Mouse (Mus musculus): ENCODE data around the gene Adcy6. TPM values are rescaled to one million over a fixed set of nuclear protein-coding genes. Genes with fewer than 3 reads are reported as not detected.

Adcy6 gene
- polyA plus RNA-seq, 1 experiment = 89.2 TPM

DNA sequence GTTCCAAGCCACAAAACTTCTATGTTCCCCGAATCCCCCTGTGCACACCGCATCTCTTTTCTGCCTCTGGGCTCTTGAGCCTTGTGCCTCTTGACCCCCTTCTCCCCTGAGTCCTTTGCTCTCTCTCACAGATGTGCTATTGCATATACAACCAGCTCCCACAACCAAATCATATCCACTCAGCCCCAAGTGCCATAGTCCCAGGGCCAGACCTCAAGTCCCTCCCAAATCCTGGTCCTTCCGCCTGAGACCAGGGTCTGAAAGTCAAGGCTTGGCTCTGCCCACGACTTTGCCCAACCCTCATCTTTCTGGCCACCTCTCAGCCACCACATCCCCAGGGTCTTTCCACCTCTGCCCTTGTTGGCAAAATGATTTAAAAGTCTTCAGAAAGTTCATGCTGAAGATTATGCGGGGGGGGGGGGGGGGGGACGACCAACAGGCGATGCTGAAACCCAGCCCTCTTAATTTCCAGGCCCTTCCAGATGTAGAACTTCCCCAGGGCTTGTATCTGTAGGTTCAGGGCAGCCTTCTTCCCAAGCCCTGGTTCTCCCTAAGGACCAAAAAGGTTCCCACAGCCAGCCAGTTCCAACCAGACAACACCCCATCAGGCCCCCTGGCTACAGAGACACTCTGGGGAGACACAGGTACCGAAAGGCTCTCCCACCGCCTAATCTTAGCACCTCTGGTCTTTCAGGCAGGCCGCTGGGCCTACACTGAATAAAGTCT, 1.7 kb downstream of the Adcy6 start:
- H3K4me3 ChIP-seq (ENCODE audit: low read depth, low read length) = peak overlapping the region; percentile 87
- WGBS = 5% methylated on average over 10 of the region's 10 CpGs
- H3K4me1 ChIP-seq (ENCODE audit: control insufficient read depth, insufficient read depth, insufficient read length, low read length) = peaks cover 18% of the 10 kb centered on the region
- H3K27ac ChIP-seq (ENCODE audit: insufficient read depth, low read depth, low read length) = peak overlapping the region; percentile 94
- H3K27me3 ChIP-seq (ENCODE audit: control insufficient read depth, insufficient read depth, low read length) = no peaks in the 10 kb centered on the region
- no peak for TF ChIP-seq POLR2A (IDR thresholded peaks at IDR 0.05; ENCODE audit: low read depth, low read length)
- no peak for TF ChIP-seq CTCF (IDR thresholded peaks at IDR 0.05; ENCODE audit: extremely low read depth, insufficient read length, insufficient replicate concordance, low read depth, low read length)
- peaks cover 15% of the 10 kb centered on the region for H3K36me3 ChIP-seq (ENCODE audit: control insufficient read depth, insufficient read depth, low read length)

DNA sequence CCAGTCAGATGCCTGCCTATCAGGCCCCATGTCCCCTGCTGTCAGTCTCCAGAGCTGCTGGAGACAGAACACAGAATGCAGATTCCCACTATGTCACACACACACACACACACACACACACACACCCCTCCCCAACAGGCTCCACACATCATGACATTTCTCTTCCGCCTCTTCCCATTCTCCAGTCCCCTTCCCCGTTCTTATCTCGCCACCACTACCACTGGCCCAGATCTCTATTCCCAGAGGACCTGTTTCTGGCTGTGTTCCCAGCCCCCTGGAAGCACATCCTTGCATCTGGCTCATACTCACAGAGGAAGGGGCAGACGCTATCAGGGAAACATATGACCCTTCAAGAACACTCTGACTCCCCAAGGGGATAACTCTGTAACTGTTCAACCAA, 2.3 kb downstream of the Adcy6 start:
- WGBS = 13% methylated on average over 4 of the region's 4 CpGs
- Histone ChIP-seq H3K36me3 (ENCODE audit: control insufficient read depth, insufficient read depth, low read length) (peaks cover 17% of the 10 kb centered on the region), H3K4me3 (ENCODE audit: low read depth, low read length) (peak overlapping the region; percentile 87), H3K27ac (ENCODE audit: insufficient read depth, low read depth, low read length) (peak overlapping the region; percentile 94), H3K4me1 (ENCODE audit: control insufficient read depth, insufficient read depth, insufficient read length, low read length) (peaks cover 18% of the 10 kb centered on the region), H3K27me3 (ENCODE audit: control insufficient read depth, insufficient read depth, low read length) (no peaks in the 10 kb centered on the region)
- TF ChIP-seq CTCF (IDR thresholded peaks at IDR 0.05; ENCODE audit: extremely low read depth, insufficient read length, insufficient replicate concordance, low read depth, low read length) = no peak
- no peak for TF ChIP-seq POLR2A (IDR thresholded peaks at IDR 0.05; ENCODE audit: low read depth, low read length)

DNA sequence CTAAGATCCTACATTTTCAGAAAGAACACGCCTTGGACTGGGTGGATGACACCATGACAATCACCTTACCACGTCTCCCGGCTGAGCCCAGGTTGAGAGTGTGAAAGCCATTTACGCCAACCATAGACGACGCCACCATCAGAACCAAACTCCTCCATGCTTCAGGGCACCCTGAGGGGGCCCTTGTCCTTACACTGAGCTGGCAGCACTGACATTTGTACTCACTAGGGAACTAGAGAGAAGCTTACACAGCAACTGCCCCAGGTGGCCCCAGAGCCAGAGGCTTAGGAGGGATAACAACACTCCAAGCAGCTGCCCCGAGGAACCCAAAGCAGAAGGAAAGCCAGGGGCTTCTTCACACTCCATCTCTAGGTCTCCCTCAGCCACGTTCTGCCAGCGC, 3.1 kb downstream of the Adcy6 start:
- peaks cover 17% of the 10 kb centered on the region for H3K36me3 ChIP-seq (ENCODE audit: control insufficient read depth, insufficient read depth, low read length)
- H3K27ac ChIP-seq (ENCODE audit: insufficient read depth, low read depth, low read length) = peak overlapping the region; percentile 94
- peaks cover 18% of the 10 kb centered on the region for H3K4me1 ChIP-seq (ENCODE audit: control insufficient read depth, insufficient read depth, insufficient read length, low read length)
- TF ChIP-seq CTCF (IDR thresholded peaks at IDR 0.05; ENCODE audit: extremely low read depth, insufficient read length, insufficient replicate concordance, low read depth, low read length) (no peak), POLR2A (IDR thresholded peaks at IDR 0.05; ENCODE audit: low read depth, low read length) (peak; percentile 18; the same call in 1 of the 2 replicates)
- H3K27me3 ChIP-seq (ENCODE audit: control insufficient read depth, insufficient read depth, low read length) = no peaks in the 10 kb centered on the region
- WGBS = 31% methylated on average over 9 of the region's 9 CpGs
- H3K4me3 ChIP-seq (ENCODE audit: low read depth, low read length) = peak overlapping the region; percentile 28

DNA sequence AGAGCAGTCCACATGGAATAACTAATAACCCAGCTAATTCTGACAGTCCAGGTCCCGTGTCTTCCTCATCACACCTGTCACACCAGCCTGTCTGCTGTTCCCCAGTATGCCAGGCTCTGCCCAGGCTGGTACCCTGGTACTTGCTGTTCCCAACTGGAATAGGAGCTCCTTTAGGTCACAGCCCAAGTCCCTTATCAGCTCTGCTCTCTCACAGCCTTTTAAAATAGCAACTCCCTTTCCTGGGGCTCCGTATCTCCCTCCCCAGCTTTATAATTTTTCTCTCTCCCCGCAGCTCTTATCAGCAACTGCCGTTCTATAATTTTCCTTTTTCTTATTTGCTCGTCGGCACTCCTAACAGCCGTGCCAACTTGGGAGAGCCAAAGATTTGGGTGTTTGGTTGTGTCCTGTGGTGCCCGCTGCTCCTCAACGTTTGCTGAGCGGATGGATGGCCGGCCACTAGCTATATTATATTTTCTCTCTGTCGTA, 3.8 kb downstream of the Adcy6 start:
- peak overlapping the region; percentile 28 for H3K4me3 ChIP-seq (ENCODE audit: low read depth, low read length)
- H3K36me3 ChIP-seq (ENCODE audit: control insufficient read depth, insufficient read depth, low read length) = peaks cover 21% of the 10 kb centered on the region
- H3K27ac ChIP-seq (ENCODE audit: insufficient read depth, low read depth, low read length) = peak overlapping the region; percentile 94
- no peak for TF ChIP-seq POLR2A (IDR thresholded peaks at IDR 0.05; ENCODE audit: low read depth, low read length)
- TF ChIP-seq CTCF (IDR thresholded peaks at IDR 0.05; ENCODE audit: extremely low read depth, insufficient read length, insufficient replicate concordance, low read depth, low read length) = no peak
- no peaks in the 10 kb centered on the region for H3K27me3 ChIP-seq (ENCODE audit: control insufficient read depth, insufficient read depth, low read length)
- peaks cover 19% of the 10 kb centered on the region for H3K4me1 ChIP-seq (ENCODE audit: control insufficient read depth, insufficient read depth, insufficient read length, low read length)
- WGBS = 32% methylated on average over 12 of the region's 12 CpGs

DNA sequence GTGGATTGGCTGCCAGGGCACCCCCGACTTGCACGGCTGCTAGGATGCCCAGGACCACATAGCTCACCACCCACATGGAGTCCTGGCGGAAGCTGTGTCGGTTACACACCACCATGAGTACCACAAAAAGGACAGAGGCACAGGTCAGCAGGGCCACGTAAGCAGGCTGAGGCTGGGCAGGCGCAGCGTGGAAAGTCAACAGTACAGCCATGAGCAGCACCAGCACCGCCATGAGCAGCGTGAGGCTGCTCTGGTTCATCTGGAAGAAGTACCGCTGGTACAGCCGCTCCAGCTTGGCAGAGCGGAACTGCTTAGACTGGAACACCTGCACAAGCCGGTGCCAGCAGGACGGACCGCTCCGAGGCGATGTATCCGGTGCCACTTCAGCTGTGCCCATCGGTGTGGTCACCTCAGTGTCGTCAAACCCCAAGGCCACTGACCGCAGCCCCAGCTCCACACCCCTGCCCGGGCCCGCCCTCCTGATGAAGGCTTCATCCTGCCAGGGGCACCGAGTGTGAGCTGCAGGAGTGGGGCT, 5.8 kb downstream of the Adcy6 start:
- peak overlapping the region; percentile 65 for H3K4me3 ChIP-seq (ENCODE audit: low read depth, low read length)

GRCm38 (mm10) chr15:98602921-98603458, 6.9 kb downstream of the Adcy6 start:
- Histone ChIP-seq H3K4me1 (ENCODE audit: control insufficient read depth, insufficient read depth, insufficient read length, low read length) (peaks cover 27% of the 10 kb centered on the region), H3K27ac (ENCODE audit: insufficient read depth, low read depth, low read length) (peak overlapping the region; percentile 85), H3K4me3 (ENCODE audit: low read depth, low read length) (peak overlapping the region; percentile 65), H3K36me3 (ENCODE audit: control insufficient read depth, insufficient read depth, low read length) (peaks cover 45% of the 10 kb centered on the region), H3K27me3 (ENCODE audit: control insufficient read depth, insufficient read depth, low read length) (no peaks in the 10 kb centered on the region)
- 24% methylated on average over 4 of the region's 4 CpGs for WGBS
- TF ChIP-seq CTCF (IDR thresholded peaks at IDR 0.05; ENCODE audit: extremely low read depth, insufficient read length, insufficient replicate concordance, low read depth, low read length) (no peak), POLR2A (IDR thresholded peaks at IDR 0.05; ENCODE audit: low read depth, low read length) (no peak)

More for the DNA sequence above, 5.8 kb downstream of the Adcy6 start:
- Histone ChIP-seq H3K27me3 (ENCODE audit: control insufficient read depth, insufficient read depth, low read length) (no peaks in the 10 kb centered on the region), H3K27ac (ENCODE audit: insufficient read depth, low read depth, low read length) (peak overlapping the region; percentile 85), H3K36me3 (ENCODE audit: control insufficient read depth, insufficient read depth, low read length) (peaks cover 38% of the 10 kb centered on the region), H3K4me1 (ENCODE audit: control insufficient read depth, insufficient read depth, insufficient read length, low read length) (peaks cover 27% of the 10 kb centered on the region)
- TF ChIP-seq CTCF (IDR thresholded peaks at IDR 0.05; ENCODE audit: extremely low read depth, insufficient read length, insufficient replicate concordance, low read depth, low read length) (no peak), POLR2A (IDR thresholded peaks at IDR 0.05; ENCODE audit: low read depth, low read length) (no peak)
- WGBS = 40% methylated on average over 24 of the region's 24 CpGs

Measured in small intestine, adult 2 months (tissue).